Mouse (Mus musculus) spleen, adult 2 months (tissue): ENCODE measurements around the gene Sebox.

Experiments used
- CTCF ChIP-seq: fragments of 200-500 bp; IDR thresholded peaks from 2 replicates; pipeline ENCODE4 v1.5.1; 2011; ENCODE audit warnings: mild to moderate bottlenecking, inconsistent platforms; ENCODE audit not compliant: insufficient read depth, insufficient read length, insufficient replicate concordance; ENCODE audit errors: extremely low read depth
- POLR2A ChIP-seq: fragments of 200-500 bp; IDR thresholded peaks from 2 replicates; pipeline ENCODE4 v1.6.1; 2011; ENCODE audit warnings: low read depth, low read length, inconsistent platforms

DNA sequence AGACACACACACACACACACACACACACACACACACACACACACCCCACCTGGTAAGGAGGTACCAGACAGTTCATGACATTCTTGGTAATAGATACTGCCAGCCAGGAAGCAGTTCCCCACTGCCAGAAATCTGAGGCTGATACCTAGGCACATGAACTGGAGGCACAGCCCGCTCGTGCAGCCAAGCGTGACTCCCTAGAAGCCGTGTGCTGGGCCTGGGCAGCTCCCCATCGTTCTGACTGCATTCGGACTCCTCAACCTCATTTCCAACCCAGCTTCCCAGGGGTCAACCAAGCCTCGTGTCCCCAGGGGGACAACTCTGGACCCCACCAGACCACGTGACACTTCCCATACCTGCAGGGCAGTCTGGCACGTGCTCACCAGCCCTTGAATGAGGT, 25.5 kb downstream of the Sebox start:
- TF ChIP-seq CTCF (no peak), POLR2A (no peak)
